Mouse (Mus musculus) MEL (cell line): Measurements from ENCODE around the gene Fgfr2. TPM values are rescaled to one million over a fixed set of nuclear protein-coding genes. Genes with fewer than 3 reads are reported as not detected.

Source experiments
- DNase-seq: peaks from one replicate; pipeline ENCODE4 v3.0.0; 2011; ENCODE audit warnings: low read depth, low spot score
- H3K27ac ChIP-seq: 2 replicates; pipeline ENCODE4 v1.5.1; 2012; ENCODE audit warnings: low read depth, mild to moderate bottlenecking, control low read depth, low read length, moderate library complexity; ENCODE audit not compliant: control insufficient read depth
- H3K27me3 ChIP-seq, 2 experiments: fragments of 150-350 bp in 1 of 2; sonication (generic) in 1 of 2; 2 replicates each; pipeline ENCODE4 v1.6.1; 2012; ENCODE audit warnings: low read length in 2 of 2, mild to moderate bottlenecking in 2 of 2, improper control_type of control experiment in 1 of 2, moderate library complexity in 1 of 2; ENCODE audit not compliant: insufficient read depth in 2 of 2, control insufficient read depth in 1 of 2
- H3K36me3 ChIP-seq, 2 experiments: 2 replicates each; pipeline ENCODE4 v1.6.1; 2012 to 2014; ENCODE audit warnings: low read length in 2 of 2, improper control_type of control experiment in 1 of 2, inconsistent platforms in 1 of 2, mild to moderate bottlenecking in 1 of 2; ENCODE audit not compliant: insufficient read depth in 2 of 2, control insufficient read depth in 1 of 2
- H3K4me1 ChIP-seq, 2 experiments: fragments of 150-350 bp in 1 of 2; sonication (generic) in 1 of 2; 2 replicates each; pipeline ENCODE4 v1.6.1; 2012; ENCODE audit warnings: low read length in 2 of 2, improper control_type of control experiment in 1 of 2, mild to moderate bottlenecking in 1 of 2; ENCODE audit not compliant: insufficient read depth in 2 of 2, control insufficient read depth in 1 of 2
- H3K4me3 ChIP-seq, 2 experiments: fragments of 150-350 bp in 1 of 2; sonication (generic) in 1 of 2; 2 replicates each; pipeline ENCODE4 v1.5.1; 2012; ENCODE audit warnings: low read depth in 2 of 2, low read length in 2 of 2, mild to moderate bottlenecking in 2 of 2, moderate library complexity in 2 of 2, control low read depth in 1 of 2, improper control_type of control experiment in 1 of 2; ENCODE audit not compliant: control insufficient read depth in 1 of 2, insufficient read depth in 1 of 2
- H3K79me2 ChIP-seq: 2 replicates; pipeline ENCODE4 v1.6.1; 2012; ENCODE audit warnings: mild to moderate bottlenecking, low read length, moderate library complexity; ENCODE audit not compliant: control insufficient read depth, poor library complexity, insufficient read depth
- H3K9ac ChIP-seq: 2 replicates; pipeline ENCODE4 v1.6.1; 2012; ENCODE audit warnings: low read depth, mild to moderate bottlenecking, control low read depth, low read length, moderate library complexity; ENCODE audit not compliant: control insufficient read depth, poor library complexity, severe bottlenecking
- H3K9me3 ChIP-seq: fragments of 150-350 bp; sonication (generic); replicated peaks from 2 replicates; pipeline ENCODE4 v1.6.1; 2012; ENCODE audit warnings: mild to moderate bottlenecking, low read length, improper control_type of control experiment, moderate library complexity; ENCODE audit not compliant: insufficient read depth
- BHLHE40 ChIP-seq: IDR thresholded peaks from 2 replicates; pipeline ENCODE4 v1.6.1; 2012; ENCODE audit warnings: low read depth, mild to moderate bottlenecking, inconsistent platforms, low read length, improper control_type of control experiment, borderline replicate concordance
- CHD1 ChIP-seq: IDR thresholded peaks from 2 replicates; pipeline ENCODE4 v1.6.1; 2012; ENCODE audit warnings: low read depth, mild to moderate bottlenecking, inconsistent platforms, low read length, improper control_type of control experiment
- CHD2 ChIP-seq: IDR thresholded peaks from 2 replicates; pipeline ENCODE4 v1.6.1; 2011; ENCODE audit warnings: low read length, improper control_type of control experiment
- ELF1 ChIP-seq: IDR thresholded peaks from 2 replicates; pipeline ENCODE4 v1.6.1; 2014; ENCODE audit warnings: low read depth, mild to moderate bottlenecking, inconsistent platforms, low read length, improper control_type of control experiment, moderate library complexity
- ETS1 ChIP-seq: IDR thresholded peaks from 2 replicates; pipeline ENCODE4 v1.6.1; 2012; ENCODE audit warnings: low read depth, mild to moderate bottlenecking, inconsistent platforms, low read length, improper control_type of control experiment, moderate library complexity
- GABPA ChIP-seq: IDR thresholded peaks from 2 replicates; pipeline ENCODE4 v1.6.1; 2012; ENCODE audit warnings: low read depth, mild to moderate bottlenecking, inconsistent platforms, low read length, improper control_type of control experiment, moderate library complexity
- GATA1 ChIP-seq: IDR thresholded peaks from 2 replicates; pipeline ENCODE4 v1.6.1; 2011; ENCODE audit warnings: low read depth, low read length, improper control_type of control experiment
- HCFC1 ChIP-seq: IDR thresholded peaks from 2 replicates; pipeline ENCODE4 v1.6.1; 2012; ENCODE audit warnings: low read depth, mild to moderate bottlenecking, inconsistent platforms, low read length, improper control_type of control experiment, moderate library complexity
- KAT2A ChIP-seq: conservative IDR thresholded peaks from 2 replicates; pipeline ENCODE4 v1.6.1; 2012; ENCODE audit warnings: low read depth, low read length, improper control_type of control experiment, inconsistent platforms
- MAFK ChIP-seq: IDR thresholded peaks from 2 replicates; pipeline ENCODE4 v1.6.1; 2011; ENCODE audit warnings: low read depth, mild to moderate bottlenecking, low read length, improper control_type of control experiment, borderline replicate concordance
- MAX ChIP-seq: IDR thresholded peaks from 2 replicates; pipeline ENCODE4 v1.6.1; 2011; ENCODE audit warnings: low read length, improper control_type of control experiment
- MAZ ChIP-seq: IDR thresholded peaks from 2 replicates; pipeline ENCODE4 v1.6.1; 2012; ENCODE audit warnings: low read depth, mild to moderate bottlenecking, inconsistent platforms, low read length, improper control_type of control experiment
- MXI1 ChIP-seq: IDR thresholded peaks from 2 replicates; pipeline ENCODE4 v1.6.1; 2011; ENCODE audit warnings: mild to moderate bottlenecking, low read depth, low read length, improper control_type of control experiment
- MYC ChIP-seq: IDR thresholded peaks from 2 replicates; pipeline ENCODE4 v1.6.1; 2011; ENCODE audit warnings: low read depth, mild to moderate bottlenecking, low read length, improper control_type of control experiment, moderate library complexity
- NELFE ChIP-seq: IDR thresholded peaks from 2 replicates; pipeline ENCODE4 v1.6.1; 2011; ENCODE audit warnings: low read depth, low read length, improper control_type of control experiment
- POLR2A ChIP-seq, 2 experiments: IDR thresholded peaks; 2 replicates each; pipeline ENCODE4 v1.6.1; 2011 to 2012; ENCODE audit warnings: low read length in 2 of 2, mild to moderate bottlenecking in 2 of 2, control low read depth in 1 of 2, improper control_type of control experiment in 1 of 2, low read depth in 1 of 2, moderate library complexity in 1 of 2; ENCODE audit not compliant: control insufficient read depth in 1 of 2, insufficient read depth in 1 of 2, poor library complexity in 1 of 2
- POLR2AphosphoS5 ChIP-seq: IDR thresholded peaks from 2 replicates; pipeline ENCODE4 v1.6.1; 2012; ENCODE audit warnings: low read depth, borderline replicate concordance, mild to moderate bottlenecking, inconsistent platforms, low read length, moderate library complexity, mixed read lengths
- RAD21 ChIP-seq: IDR thresholded peaks from 2 replicates; pipeline ENCODE4 v1.6.1; 2011; ENCODE audit warnings: mild to moderate bottlenecking, low read depth, low read length, improper control_type of control experiment
- RCOR1 ChIP-seq: IDR thresholded peaks from 2 replicates; pipeline ENCODE4 v1.6.1; 2012; ENCODE audit warnings: low read depth, mild to moderate bottlenecking, inconsistent platforms, low read length, improper control_type of control experiment
- SIN3A ChIP-seq: IDR thresholded peaks from 2 replicates; pipeline ENCODE4 v1.6.1; 2012; ENCODE audit warnings: low read length, improper control_type of control experiment, inconsistent platforms
- SMC3 ChIP-seq: IDR thresholded peaks from 2 replicates; pipeline ENCODE4 v1.6.1; 2011; ENCODE audit warnings: low read depth, low read length, improper control_type of control experiment
- TBP ChIP-seq: IDR thresholded peaks from 2 replicates; pipeline ENCODE4 v1.8.0; 2011; ENCODE audit warnings: low read depth, low read length, improper control_type of control experiment
- UBTF ChIP-seq: IDR thresholded peaks from 2 replicates; pipeline ENCODE4 v1.6.1; 2012; ENCODE audit warnings: low read depth, mild to moderate bottlenecking, inconsistent platforms, low read length, improper control_type of control experiment, moderate library complexity, borderline replicate concordance; ENCODE audit not compliant: insufficient read depth
- USF1 ChIP-seq: IDR thresholded peaks from 2 replicates; pipeline ENCODE4 v1.6.1; 2014; ENCODE audit warnings: low read depth, mild to moderate bottlenecking, inconsistent platforms, low read length, improper control_type of control experiment, moderate library complexity
- USF2 ChIP-seq, 2 experiments: IDR thresholded peaks; 2 replicates each; pipeline ENCODE4 v1.6.1; 2011 to 2012; ENCODE audit warnings: improper control_type of control experiment in 2 of 2, low read length in 2 of 2, borderline replicate concordance in 1 of 2, inconsistent platforms in 1 of 2, low read depth in 1 of 2, mild to moderate bottlenecking in 1 of 2; ENCODE audit not compliant: insufficient read depth in 1 of 2
- ZC3H11A ChIP-seq: IDR thresholded peaks from 2 replicates; pipeline ENCODE4 v1.6.1; 2012; ENCODE audit warnings: low read depth, mild to moderate bottlenecking, inconsistent platforms, low read length, improper control_type of control experiment
- ZKSCAN1 ChIP-seq: IDR thresholded peaks from 2 replicates; pipeline ENCODE4 v1.6.1; 2012; ENCODE audit warnings: low read depth, mild to moderate bottlenecking, inconsistent platforms, low read length, improper control_type of control experiment, moderate library complexity
- ZNF384 ChIP-seq: IDR thresholded peaks from 2 replicates; pipeline ENCODE4 v1.6.1; 2012; ENCODE audit warnings: low read depth, mild to moderate bottlenecking, inconsistent platforms, low read length, improper control_type of control experiment
- polyA plus RNA-seq, 2 experiments: library from polyadenylated mRNA; stranded (reverse) in 1 of 2; unstranded in 1 of 2; fragments of >175 nt in 1 of 2; fragments of >200 nt in 1 of 2; gene quantifications; 2 replicates each; pipeline versions ENCODE4 v1.2.1 to v1.2.4; 2012; ENCODE audit warnings: low replicate concordance in 2 of 2, low read depth in 1 of 2; ENCODE audit not compliant: insufficient read length in 2 of 2, insufficient read depth in 1 of 2, missing spikeins in 1 of 2
- total RNA-seq: library from RNA; depleted of rRNA; stranded (reverse); fragments of 300-350 nt; gene quantifications from 2 replicates; pipeline ENCODE4 v1.2.3, GENCODE M21; 2012

The Fgfr2 gene
- total and polyA plus RNA-seq, 3 experiments, result not detected

DNA sequence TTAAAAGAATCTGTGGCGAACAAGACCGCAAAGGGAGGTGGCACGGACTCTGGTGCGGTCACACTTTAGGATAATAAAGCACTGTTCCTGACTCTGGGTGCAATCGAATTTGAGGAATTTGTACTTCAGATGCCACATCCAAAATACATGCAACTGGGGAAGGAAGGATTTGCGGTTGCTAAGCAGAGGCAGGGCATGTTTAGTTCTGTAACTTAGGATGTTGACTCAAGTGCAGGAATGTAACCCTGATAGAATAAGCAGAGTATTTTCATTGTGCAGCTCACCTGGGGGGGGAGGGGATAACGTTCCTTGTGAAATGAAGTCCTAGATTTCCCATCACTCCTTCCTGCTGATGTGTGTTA is 309.1 kb downstream of the Fgfr2 start:
- DNase-seq, result peak; percentile 67
- Histone ChIP-seq H3K36me3 (peaks cover 0 to 6% of the 10 kb centered on the region in 2 experiments; a peak in 2 of 4 replicates), H3K4me3 (peak overlapping the region; percentile 74 to 91), H3K9ac (peak overlapping the region; percentile 82), H3K79me2 (peaks cover 34% of the 10 kb centered on the region), H3K27ac (0 out of 2 replicates have a peak overlapping the region, but pooled peaks have one; percentile 9), H3K9me3 (no peaks in the 10 kb centered on the region), H3K27me3 (no peaks in the 10 kb centered on the region), H3K4me1 (peaks cover 2 to 5% of the 10 kb centered on the region in 2 experiments; a peak in 3 of 4 replicates)
- no peak for TF ChIP-seq RCOR1
- TF ChIP-seq MAX, result no peak
- TF ChIP-seq MAFK, result no peak
- TF ChIP-seq BHLHE40, result no peak
- TF ChIP-seq GABPA, result no peak
- no peak for TF ChIP-seq POLR2AphosphoS5
- TF ChIP-seq KAT2A, result no peak
- no peak for TF ChIP-seq USF2 (IDR thresholded peaks at IDR 0.05; ENCODE audit: borderline replicate concordance in 1 of 2, insufficient read depth in 1 of 2, low read depth in 1 of 2, low read length in 2 of 2)
- no peak for TF ChIP-seq GATA1
- TF ChIP-seq ETS1, result no peak
- no peak for TF ChIP-seq USF1

DNA sequence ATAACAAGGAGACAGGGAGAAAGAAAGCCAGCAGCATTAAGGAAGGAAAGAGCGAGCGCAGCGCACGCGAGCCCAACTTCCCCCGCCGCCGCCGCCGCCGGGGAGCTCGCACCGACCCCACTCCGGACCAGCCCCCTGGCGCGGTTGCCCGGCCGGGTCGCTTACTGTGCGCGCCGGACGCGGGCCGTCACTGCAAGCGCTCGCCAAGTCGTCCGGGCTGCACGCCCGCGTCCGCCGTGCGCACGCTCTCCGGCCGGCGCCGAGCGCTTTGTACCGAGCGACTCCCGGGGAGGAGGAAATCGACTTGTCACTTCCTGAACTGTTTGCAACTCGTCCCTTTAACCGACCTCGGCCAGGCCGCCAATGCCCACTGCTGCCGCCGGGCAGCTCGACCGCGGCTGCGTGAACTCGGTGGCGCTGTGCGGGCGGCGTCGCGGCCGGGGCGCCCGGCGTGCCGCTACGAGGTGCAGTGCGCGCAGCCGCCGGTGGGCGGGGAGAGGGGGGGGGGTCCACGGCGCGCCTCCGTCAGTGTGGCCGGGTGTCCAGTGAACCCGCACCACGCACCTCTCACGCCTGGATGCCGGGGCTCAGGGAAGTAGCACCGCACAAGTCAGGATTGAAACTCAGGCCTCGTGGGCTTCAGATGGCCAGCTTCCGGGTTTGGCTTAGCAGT is 309.6 kb downstream of the Fgfr2 start, which contains the start of gene Fam53b:
Fam53b (minus strand) TSS at position 471 of the 673 bp plus-strand sequence.
- no peaks in the 10 kb centered on the region for H3K9me3 ChIP-seq
- peaks cover 2 to 5% of the 10 kb centered on the region in 2 experiments; a peak in 3 of 4 replicates for H3K4me1 ChIP-seq
- peak within 1 kb of the TSS; percentile 74 to 91 for H3K4me3 ChIP-seq
- peak; percentile 65 for DNase-seq
- H3K79me2 ChIP-seq, result peaks cover 39% of the 10 kb centered on the region
- H3K27me3 ChIP-seq, result no peaks in the 10 kb centered on the region
- H3K9ac ChIP-seq, result peak within 1 kb of the TSS; percentile 82
- H3K27ac ChIP-seq, result peak within 1 kb of the TSS; percentile 59
- peaks cover 0 to 6% of the 10 kb centered on the region in 2 experiments; a peak in 2 of 4 replicates for H3K36me3 ChIP-seq
- TF ChIP-seq ELF1, result peak; percentile 72
- TF ChIP-seq MYC, result peak; percentile 62; the same call in 1 of the 2 replicates
- no peak for TF ChIP-seq POLR2AphosphoS5
- no peak for TF ChIP-seq CHD2
- no peak for TF ChIP-seq RAD21
- TF ChIP-seq ZC3H11A, result no peak
- no peak for TF ChIP-seq ZKSCAN1
- TF ChIP-seq RCOR1, result no peak
- TF ChIP-seq USF2 (IDR thresholded peaks at IDR 0.05; ENCODE audit: borderline replicate concordance in 1 of 2, insufficient read depth in 1 of 2, low read depth in 1 of 2, low read length in 2 of 2), result no peak
- peak; percentile 54 to 73; a peak in 3 of 4 replicates for TF ChIP-seq POLR2A (IDR thresholded peaks at IDR 0.05; ENCODE audit: control insufficient read depth in 1 of 2, insufficient read depth in 1 of 2, low read depth in 1 of 2, low read length in 2 of 2, poor library complexity in 1 of 2)
- TF ChIP-seq GATA1, result no peak
- peak; percentile 62; the same call in 1 of the 2 replicates for TF ChIP-seq MXI1
- TF ChIP-seq TBP, result 0 out of 2 replicates have a peak, but pooled peaks have one; percentile 5
- TF ChIP-seq MAX, result no peak; the same call in 1 of the 2 replicates
- TF ChIP-seq BHLHE40, result no peak
- TF ChIP-seq SIN3A, result peak; percentile 52; the same call in 1 of the 2 replicates
- TF ChIP-seq USF1, result no peak
- no peak for TF ChIP-seq HCFC1
- TF ChIP-seq CHD1, result no peak
- 0 out of 2 replicates have a peak, but pooled peaks have one; percentile 59 for TF ChIP-seq UBTF
- TF ChIP-seq ZNF384, result no peak
- no peak for TF ChIP-seq KAT2A
- peak; percentile 43; the same call in 1 of the 2 replicates for TF ChIP-seq MAZ
- TF ChIP-seq NELFE, result peak; percentile 45
- TF ChIP-seq ETS1, result no peak
- no peak for TF ChIP-seq SMC3
